Mouse (Mus musculus) neural tube, embryonic 11.5 days (tissue): ENCODE measurements at regions not wholly inside any gene's neighbourhood (a gene's known extent, or its start where the extent isn't known, plus 50 kb on each side); places are given as distances from the start of the nearest gene placed in this dataset.

Source experiments
- ATAC-seq: fragments of 200-750 bp; cut with Nextera tagmentation; 2 replicates; pipeline ENCODE4 v1.8.0; 2017; ENCODE audit warnings: moderate number of reproducible peaks, mild to moderate bottlenecking, moderate TSS enrichment, moderate library complexity; ENCODE audit not compliant: insufficient read depth, low FRiP score, low TSS enrichment
- DNase-seq: peaks from one replicate; pipeline ENCODE4 v3.0.0-alpha.2; 2015; ENCODE audit warnings: low spot score
- H3K27ac ChIP-seq: fragments of 300-500 bp; sonication (generic); 2 replicates; pipeline ENCODE4 v1.5.1; 2014; ENCODE audit warnings: low read depth, mild to moderate bottlenecking, low read length
- H3K27me3 ChIP-seq: fragments of 300-500 bp; sonication (generic); 2 replicates; pipeline ENCODE4 v1.6.1; 2014; ENCODE audit warnings: mild to moderate bottlenecking, low read length, mixed read lengths; ENCODE audit not compliant: control insufficient read depth, insufficient read depth
- H3K36me3 ChIP-seq: fragments of 300-500 bp; sonication (generic); 2 replicates; pipeline ENCODE4 v1.6.1; 2014; ENCODE audit warnings: mild to moderate bottlenecking, low read length, moderate library complexity, mixed read lengths; ENCODE audit not compliant: control insufficient read depth, insufficient read depth
- H3K4me1 ChIP-seq: fragments of 300-500 bp; sonication (generic); 2 replicates; pipeline ENCODE4 v1.6.1; 2014; ENCODE audit warnings: low read length, mixed read lengths; ENCODE audit not compliant: control insufficient read depth, insufficient read depth
- H3K4me2 ChIP-seq: fragments of 300-500 bp; sonication (generic); 2 replicates; pipeline ENCODE4 v1.6.1; 2014; ENCODE audit warnings: low read depth, mild to moderate bottlenecking, moderate library complexity
- H3K4me3 ChIP-seq: fragments of 300-500 bp; sonication (generic); 2 replicates; pipeline ENCODE4 v1.5.1; 2014; ENCODE audit warnings: low read depth, low read length
- H3K9ac ChIP-seq: fragments of 300-500 bp; sonication (generic); 2 replicates; pipeline ENCODE4 v1.6.1; 2014; ENCODE audit warnings: mild to moderate bottlenecking, low read length
- H3K9me3 ChIP-seq: fragments of 300-500 bp; sonication (generic); 2 replicates; pipeline ENCODE4 v1.6.1; 2016; ENCODE audit warnings: low read length; ENCODE audit not compliant: control insufficient read depth
- WGBS: fragments of 180-500 bp; shearing (Covaris S2); extraction: QIAGEN DNeasy Blood & Tissue Kit; methylation state at CpG from one replicate; pipeline ENCODE4 v1.1.7; 2014; 5-methylcytosine and 5-hydroxymethylcytosine counted together

DNA sequence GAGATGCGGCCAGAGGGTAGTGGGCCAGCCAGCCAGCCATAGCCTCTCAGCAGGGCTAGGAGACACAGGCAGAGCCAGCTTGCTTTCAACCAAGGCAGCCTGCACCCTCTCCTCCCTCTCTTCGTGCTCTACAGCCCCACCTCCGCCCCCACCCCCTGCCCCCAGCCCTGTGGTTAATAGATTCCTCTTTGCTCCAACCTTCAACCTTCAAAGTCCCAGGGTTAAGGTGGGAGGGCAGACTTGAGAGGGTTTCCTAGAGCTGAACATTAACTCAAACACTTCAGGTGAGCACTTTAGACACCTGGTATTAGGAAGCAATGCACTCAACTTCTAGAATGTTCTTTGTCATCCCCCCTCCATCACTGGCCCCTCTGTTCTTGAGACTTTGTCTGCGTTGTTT lies 128.5 kb upstream of the Adamts18 start:
- Histone ChIP-seq H3K27me3 (no peaks in the 10 kb centered on the region), H3K4me2 (no peak overlapping the region), H3K36me3 (no peaks in the 10 kb centered on the region), H3K9ac (no peak overlapping the region), H3K27ac (no peak overlapping the region), H3K4me3 (no peak overlapping the region), H3K4me1 (0 out of 2 replicates have a peak, but pooled peaks cover 4% of the 10 kb centered on the region), H3K9me3 (no peaks in the 10 kb centered on the region)
- ATAC-seq (no peak), DNase-seq (no peak)
- WGBS, result 60% methylated on average over 4 of the region's 4 CpGs

DNA sequence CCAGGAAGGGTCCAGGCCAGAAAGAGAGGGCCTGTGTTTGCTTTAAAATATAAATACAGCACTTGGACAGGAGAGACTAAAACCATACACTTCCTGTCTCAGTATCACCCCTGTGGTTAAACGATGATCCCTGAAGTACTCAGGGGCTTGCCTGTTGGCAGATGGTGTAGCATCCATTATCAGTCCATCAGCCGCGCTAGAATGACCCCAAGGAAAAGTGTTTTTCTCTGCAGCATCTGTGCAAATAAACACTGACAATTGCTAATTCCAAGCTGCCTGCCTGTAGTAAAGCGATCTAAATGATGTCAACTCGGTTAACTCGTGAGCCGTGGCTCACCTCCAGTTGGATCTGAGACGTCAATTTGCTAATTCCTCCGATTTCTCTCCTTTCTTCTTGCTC lies 130.4 kb upstream of the Adamts18 start:
- H3K27me3 ChIP-seq, result no peaks in the 10 kb centered on the region
- no peak for ATAC-seq
- no peak overlapping the region for H3K4me3 ChIP-seq
- no peaks in the 10 kb centered on the region for H3K36me3 ChIP-seq
- WGBS, result 50% methylated on average over 9 of the region's 9 CpGs
- no peaks in the 10 kb centered on the region for H3K9me3 ChIP-seq
- no peak overlapping the region for H3K9ac ChIP-seq
- 0 out of 2 replicates have a peak, but pooled peaks cover 4% of the 10 kb centered on the region for H3K4me1 ChIP-seq
- no peak overlapping the region for H3K4me2 ChIP-seq
- no peak overlapping the region for H3K27ac ChIP-seq
- DNase-seq, result no peak

DNA sequence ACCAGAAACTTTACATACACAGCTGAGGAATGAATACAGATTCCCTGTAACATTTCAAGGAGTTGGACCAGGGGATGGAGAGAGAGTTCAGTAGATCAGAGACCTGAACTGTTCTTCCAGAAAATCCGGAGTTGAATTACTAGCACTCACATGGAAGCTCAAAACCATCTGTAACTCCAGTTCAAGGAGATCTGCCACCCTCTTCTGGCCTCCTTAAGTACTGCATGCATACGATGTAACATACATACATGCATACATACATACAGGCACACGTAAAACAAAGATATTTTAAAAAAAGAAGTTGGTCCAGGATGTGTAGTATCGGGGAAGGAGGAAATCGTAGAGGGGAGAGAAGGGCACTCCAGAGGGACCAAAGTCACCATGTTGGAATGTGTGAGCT lies 131.3 kb upstream of the Adamts18 start:
- no peak for DNase-seq
- Histone ChIP-seq H3K4me1 (0 out of 2 replicates have a peak, but pooled peaks cover 4% of the 10 kb centered on the region), H3K4me2 (no peak overlapping the region), H3K36me3 (no peaks in the 10 kb centered on the region), H3K27ac (no peak overlapping the region), H3K27me3 (no peaks in the 10 kb centered on the region), H3K9me3 (no peaks in the 10 kb centered on the region), H3K4me3 (no peak overlapping the region), H3K9ac (no peak overlapping the region)
- 95% methylated on average over 5 of the region's 5 CpGs for WGBS
- ATAC-seq, result no peak

DNA sequence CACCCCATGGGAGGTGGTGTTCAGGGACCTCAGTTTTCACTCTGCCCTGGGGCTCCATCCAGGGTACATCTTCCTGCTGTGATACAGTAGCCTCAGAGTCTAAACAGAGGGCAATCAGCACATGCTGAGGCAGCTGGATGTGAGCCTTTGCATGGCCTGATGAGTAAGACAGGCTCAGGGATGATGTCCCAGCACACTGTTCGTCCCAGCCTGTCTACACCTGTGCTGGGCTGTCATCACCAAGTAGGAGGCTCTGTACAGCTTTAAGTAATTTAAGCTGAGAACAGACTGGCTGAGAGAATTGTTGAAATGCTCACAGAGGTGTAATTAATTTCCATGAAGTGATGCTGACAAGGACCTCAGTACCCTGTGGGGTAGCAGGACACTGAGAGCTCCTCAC lies 132.8 kb upstream of the Adamts18 start:
- WGBS, result 9% methylated on average over 1 of the region's 1 CpGs
- Histone ChIP-seq H3K4me1 (0 out of 2 replicates have a peak, but pooled peaks cover 4% of the 10 kb centered on the region), H3K27ac (no peak overlapping the region), H3K4me2 (no peak overlapping the region), H3K9me3 (no peaks in the 10 kb centered on the region), H3K9ac (no peak overlapping the region), H3K27me3 (no peaks in the 10 kb centered on the region), H3K4me3 (no peak overlapping the region), H3K36me3 (no peaks in the 10 kb centered on the region)
- DNase-seq (no peak), ATAC-seq (no peak)

DNA sequence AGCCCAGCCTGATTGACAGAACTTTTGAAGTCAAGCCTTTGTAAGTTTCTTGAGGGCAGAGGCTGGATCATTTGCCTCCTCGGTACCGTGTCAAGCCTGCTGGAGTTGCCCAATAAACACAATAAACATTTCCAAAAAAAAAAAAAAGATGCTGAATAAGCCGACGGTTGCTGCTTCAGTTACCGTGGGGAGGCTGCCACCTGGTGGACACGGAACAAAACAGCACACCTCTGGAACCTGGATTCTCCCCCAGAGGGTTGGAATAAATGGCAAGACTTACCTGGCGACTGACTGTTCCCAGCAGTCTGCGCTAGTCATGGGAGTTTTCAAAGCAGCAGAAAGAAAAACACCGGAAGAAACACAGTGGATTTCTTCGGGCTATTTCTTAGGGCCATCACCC lies 136.3 kb upstream of the Adamts18 start:
- H3K9ac ChIP-seq, result no peak overlapping the region
- H3K27me3 ChIP-seq, result no peaks in the 10 kb centered on the region
- no peak overlapping the region for H3K4me2 ChIP-seq
- no peaks in the 10 kb centered on the region for H3K9me3 ChIP-seq
- peak; percentile 76 for DNase-seq
- ATAC-seq, result no peak
- no peaks in the 10 kb centered on the region for H3K36me3 ChIP-seq
- H3K4me3 ChIP-seq, result no peak overlapping the region
- no peaks in the 10 kb centered on the region for H3K4me1 ChIP-seq
- H3K27ac ChIP-seq, result no peak overlapping the region
- 10% methylated on average over 10 of the region's 10 CpGs for WGBS

DNA sequence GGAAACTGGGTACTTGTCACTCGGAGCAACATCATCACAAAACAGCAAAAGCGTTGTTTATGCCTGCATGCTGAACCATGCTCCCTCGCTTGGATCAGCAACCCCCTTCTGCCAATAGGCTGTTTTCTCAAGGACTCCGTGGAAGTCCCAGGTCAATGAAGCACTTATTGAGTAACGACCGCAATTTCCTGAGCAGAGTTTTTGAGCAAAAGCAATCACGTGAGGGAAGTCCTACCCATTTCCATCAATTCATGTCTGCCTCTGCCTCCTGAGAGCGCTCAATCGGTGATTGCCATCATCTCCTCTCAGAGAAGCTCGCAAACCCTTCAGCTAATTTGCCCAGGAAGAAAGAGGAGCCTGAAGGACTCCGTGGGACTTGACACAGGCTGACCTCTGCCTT lies 136.9 kb upstream of the Adamts18 start:
- DNase-seq, result no peak
- Histone ChIP-seq H3K36me3 (no peaks in the 10 kb centered on the region), H3K9ac (no peak overlapping the region), H3K27ac (no peak overlapping the region), H3K27me3 (no peaks in the 10 kb centered on the region), H3K4me2 (no peak overlapping the region), H3K9me3 (no peaks in the 10 kb centered on the region), H3K4me1 (no peaks in the 10 kb centered on the region), H3K4me3 (no peak overlapping the region)
- WGBS, result 26% methylated on average over 11 of the region's 11 CpGs
- ATAC-seq, result no peak

DNA sequence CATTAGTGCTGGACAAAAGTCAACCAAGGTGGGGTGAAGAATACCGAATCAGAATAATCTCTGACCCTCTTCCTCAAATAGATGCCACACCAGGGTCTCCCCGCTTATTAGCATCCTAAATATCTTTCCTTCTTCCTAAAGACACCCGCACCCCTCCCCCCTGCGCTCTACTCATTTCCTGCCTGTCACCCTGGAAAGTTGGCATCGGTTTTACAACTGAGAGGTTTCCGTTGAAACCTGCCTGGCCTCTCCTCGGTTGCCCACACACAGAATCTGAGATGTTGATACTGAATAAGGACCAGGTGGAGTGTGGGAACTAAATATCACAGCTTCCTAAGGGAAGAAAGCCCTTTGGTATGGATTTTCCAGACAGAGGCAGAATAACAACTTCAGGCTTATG lies 137.4 kb upstream of the Adamts18 start:
- whole genome bisulfite sequencing, result 57% methylated on average over 7 of the region's 7 CpGs
- ATAC-seq, result no peak
- no peak overlapping the region for H3K4me2 ChIP-seq
- no peak for DNase-seq
- H3K27ac ChIP-seq, result no peak overlapping the region
- H3K4me1 ChIP-seq, result no peaks in the 10 kb centered on the region
- no peaks in the 10 kb centered on the region for H3K9me3 ChIP-seq
- H3K27me3 ChIP-seq, result no peaks in the 10 kb centered on the region
- H3K36me3 ChIP-seq, result no peaks in the 10 kb centered on the region
- no peak overlapping the region for H3K9ac ChIP-seq
- no peak overlapping the region for H3K4me3 ChIP-seq

DNA sequence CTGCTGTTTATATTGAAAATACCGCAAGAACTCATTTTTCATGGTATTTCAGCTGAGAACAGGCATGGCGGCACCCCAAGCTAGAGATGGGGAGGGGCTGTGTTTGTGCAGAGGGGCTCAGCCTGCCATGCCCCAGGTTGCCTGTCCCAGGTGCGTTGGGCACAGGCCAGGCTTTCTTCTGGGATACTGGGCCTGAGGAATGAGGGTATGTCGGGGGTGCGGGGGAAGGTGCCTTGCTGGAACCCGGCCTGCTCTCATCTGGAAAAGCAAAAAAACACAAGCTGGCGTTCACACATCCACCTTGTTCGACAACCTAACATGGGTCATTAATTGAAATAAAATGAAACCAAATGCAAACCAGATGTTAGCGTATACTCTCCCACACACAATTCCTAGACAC lies 142.2 kb upstream of the Adamts18 start:
- 72% methylated on average over 9 of the region's 9 CpGs for WGBS
- Histone ChIP-seq H3K9me3 (no peaks in the 10 kb centered on the region), H3K4me2 (no peak overlapping the region), H3K9ac (no peak overlapping the region), H3K4me1 (no peaks in the 10 kb centered on the region), H3K4me3 (no peak overlapping the region), H3K27me3 (no peaks in the 10 kb centered on the region), H3K36me3 (no peaks in the 10 kb centered on the region), H3K27ac (no peak overlapping the region)
- ATAC-seq, result no peak
- DNase-seq, result peak; percentile 25

DNA sequence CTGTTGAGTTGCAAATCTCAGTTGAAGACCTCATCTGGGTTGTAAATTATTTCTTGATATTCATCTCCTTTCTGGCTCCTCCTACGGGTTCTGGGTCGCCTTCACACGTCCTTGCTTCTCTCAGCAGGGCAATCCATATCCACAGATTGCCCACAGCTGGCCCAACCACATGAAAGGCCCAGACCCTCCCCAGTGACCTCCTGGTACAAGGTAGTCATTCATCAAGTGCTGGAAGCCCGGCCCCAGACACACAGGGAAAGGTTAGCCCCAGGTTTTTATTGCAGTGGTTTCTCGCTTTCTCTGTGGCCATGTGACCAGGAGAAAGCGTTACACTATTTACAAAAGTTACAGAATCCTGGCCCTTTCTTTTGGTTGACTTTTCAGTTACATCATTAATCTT lies 134.5 kb upstream of the Nudt7 start:
- Histone ChIP-seq H3K9ac (no peak overlapping the region), H3K4me1 (no peaks in the 10 kb centered on the region), H3K4me3 (no peak overlapping the region), H3K27me3 (no peaks in the 10 kb centered on the region), H3K36me3 (no peaks in the 10 kb centered on the region), H3K27ac (no peak overlapping the region), H3K9me3 (no peaks in the 10 kb centered on the region), H3K4me2 (no peak overlapping the region)
- ATAC-seq (no peak), DNase-seq (peak; percentile 71)
- WGBS, result 10% methylated on average over 6 of the region's 6 CpGs
